Mouse (Mus musculus) spleen, adult 2 months (tissue): ENCODE results near the gene Pkd2l1.

Experiments used
- CTCF ChIP-seq: fragments of 200-500 bp; IDR thresholded peaks from 2 replicates; pipeline ENCODE4 v1.5.1; 2011; ENCODE audit warnings: mild to moderate bottlenecking, inconsistent platforms; ENCODE audit not compliant: insufficient read depth, insufficient read length, insufficient replicate concordance; ENCODE audit errors: extremely low read depth
- POLR2A ChIP-seq: fragments of 200-500 bp; IDR thresholded peaks from 2 replicates; pipeline ENCODE4 v1.6.1; 2011; ENCODE audit warnings: low read depth, low read length, inconsistent platforms

DNA sequence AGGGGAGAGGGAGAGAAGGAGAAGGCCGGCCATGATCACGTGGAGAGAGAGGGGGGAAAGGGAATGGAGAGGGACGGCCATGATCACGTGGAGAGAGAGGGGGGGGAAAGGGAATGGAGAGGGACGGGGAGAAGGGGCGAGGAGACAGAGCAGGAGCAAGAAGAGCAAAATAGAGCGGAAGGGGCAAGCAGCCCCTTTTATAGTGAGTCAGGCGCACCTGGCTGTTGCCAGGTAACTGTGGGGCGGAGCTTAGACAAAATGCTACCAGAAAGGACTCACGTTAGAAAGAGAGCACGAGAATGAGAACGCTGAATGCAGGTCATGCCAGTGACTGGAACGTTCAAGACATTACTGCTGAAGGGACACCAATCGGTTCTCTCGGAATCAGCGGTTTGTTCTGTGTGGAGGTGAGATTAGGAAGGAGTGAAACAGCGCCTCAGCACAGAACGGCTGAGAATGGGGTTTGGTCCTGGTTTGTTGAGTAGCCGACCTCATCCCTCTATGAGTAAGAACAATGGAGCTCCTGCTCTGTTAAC lies 45.3 kb upstream of the Pkd2l1 start:
- TF ChIP-seq POLR2A (no peak), CTCF (no peak)
